Mouse (Mus musculus) small intestine, adult 2 months (tissue): ENCODE results near the gene Dmrt2.

Experiments used
- CTCF ChIP-seq: fragments of 200-500 bp; IDR thresholded peaks from 2 replicates; pipeline ENCODE4 v1.5.1; 2012; ENCODE audit warnings: low read depth, mild to moderate bottlenecking, control low read depth, inconsistent platforms, low read length, moderate library complexity, mixed read lengths; ENCODE audit not compliant: insufficient replicate concordance, insufficient read length; ENCODE audit errors: extremely low read depth
- POLR2A ChIP-seq: fragments of 200-500 bp; IDR thresholded peaks from 2 replicates; pipeline ENCODE4 v1.6.1; 2012; ENCODE audit warnings: low read depth, mild to moderate bottlenecking, control low read depth, inconsistent platforms, low read length, moderate library complexity

GRCm38 (mm10) chr19:25665486-25666339, 6.5 kb upstream of the Dmrt2 start:
- TF ChIP-seq CTCF (no peak), POLR2A (no peak)
